Mouse (Mus musculus) heart, adult 18-20 months (tissue): Measurements from ENCODE around the gene Zfand4. TPM values are rescaled to one million over a fixed set of nuclear protein-coding genes. Genes with fewer than 3 reads are reported as not detected.

Experiments used
- DNase-seq, 2 experiments: peaks; one replicate each; pipeline ENCODE4 v3.0.0; 2021 to 2022; ENCODE audit warnings: mixed read lengths in 1 of 2
- total RNA-seq, 2 experiments: library from RNA; stranded (reverse); gene quantifications; 2 replicates each; pipeline ENCODE4 v1.2.3; 2021

Gene Zfand4
- total RNA-seq, 2 experiments from 2014 or later = 2.2 to 3.4 TPM

GRCm38 (mm10) chr6:116374618-116375017, 110.6 kb downstream of the Zfand4 start:
- DNase-seq = no peak

DNA sequence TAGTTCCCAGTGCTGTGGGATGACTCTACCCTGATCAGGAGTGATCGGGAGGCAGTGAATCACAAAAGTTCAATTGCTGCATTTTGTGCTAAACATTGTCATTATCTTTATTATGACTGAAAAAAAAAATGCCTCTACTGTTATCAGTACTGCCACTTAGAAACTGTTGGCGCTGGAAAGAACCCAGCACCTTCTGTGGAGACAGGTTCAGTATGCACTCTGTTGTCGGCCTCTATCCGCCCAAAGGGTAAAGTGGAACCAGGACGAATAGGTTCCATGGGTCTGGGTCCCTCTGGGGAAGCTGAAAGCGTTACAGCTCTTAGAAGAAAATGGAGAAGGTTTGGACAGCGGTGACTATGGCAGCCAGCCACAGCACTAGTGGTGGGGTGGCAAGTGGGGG, 114.9 kb downstream of the Zfand4 start:
- no peak for DNase-seq

Other genes with a start within 250 kb of the Zfand4 start
- 10 to 100 TPM; 32.7 to 35.9 TPM for gene Tmcc1, start 70.7 kb upstream of the Zfand4 start, total RNA-seq
- gene Washc2, start 56.2 kb upstream of the Zfand4 start, total RNA-seq = 10 to 100 TPM; 19.7 to 24.5 TPM
- 10 to 100 TPM; 43.5 to 44.2 TPM for gene March8, start 73.8 kb downstream of the Zfand4 start, total RNA-seq
- 10 to 100 TPM; 11.8 to 13.9 TPM for gene Alox5, start 197.0 kb downstream of the Zfand4 start, total RNA-seq
- not detected for gene Olfr211, start 224.9 kb downstream of the Zfand4 start, total RNA-seq
- under 1 TPM in 1 of 2 experiments, not detected in 1; 0.10 TPM for gene Olfr212, start 242.3 kb downstream of the Zfand4 start, total RNA-seq